Mouse (Mus musculus) spleen, adult 2 months (tissue): ENCODE measurements around the gene Btbd16. TPM values are rescaled to one million over a fixed set of nuclear protein-coding genes. Genes with fewer than 3 reads are reported as not detected.

ENCODE experiments used
- DNase-seq, 2 experiments: peaks; one replicate each; pipeline versions ENCODE4 v3.0.0 to v3.0.0-alpha.2; 2012 to 2021; ENCODE audit warnings: low spot score in 2 of 2, low read depth in 1 of 2
- H3K27ac ChIP-seq: fragments of 200-500 bp; 2 replicates; pipeline ENCODE4 v1.5.1; 2012; ENCODE audit warnings: low read length, inconsistent platforms; ENCODE audit not compliant: insufficient read depth
- H3K27me3 ChIP-seq: fragments of 200-500 bp; 2 replicates; pipeline ENCODE4 v1.6.1; 2012; ENCODE audit warnings: mild to moderate bottlenecking, moderate library complexity, low read length, inconsistent platforms; ENCODE audit not compliant: control insufficient read depth, insufficient read depth
- H3K36me3 ChIP-seq: fragments of 200-500 bp; 2 replicates; pipeline ENCODE4 v1.6.1; 2012; ENCODE audit warnings: mild to moderate bottlenecking, low read length, inconsistent platforms; ENCODE audit not compliant: control insufficient read depth, insufficient read depth
- H3K4me1 ChIP-seq: fragments of 200-500 bp; 2 replicates; pipeline ENCODE4 v1.6.1; 2011; ENCODE audit warnings: inconsistent platforms; ENCODE audit not compliant: control insufficient read depth, insufficient read depth, insufficient read length
- H3K4me3 ChIP-seq: fragments of 200-500 bp; 2 replicates; pipeline ENCODE4 v1.5.1; 2011; ENCODE audit warnings: mild to moderate bottlenecking, inconsistent platforms; ENCODE audit not compliant: insufficient read depth, insufficient read length; ENCODE audit errors: extremely low read depth
- CTCF ChIP-seq: fragments of 200-500 bp; IDR thresholded peaks from 2 replicates; pipeline ENCODE4 v1.5.1; 2011; ENCODE audit warnings: mild to moderate bottlenecking, inconsistent platforms; ENCODE audit not compliant: insufficient read depth, insufficient read length, insufficient replicate concordance; ENCODE audit errors: extremely low read depth
- POLR2A ChIP-seq: fragments of 200-500 bp; IDR thresholded peaks from 2 replicates; pipeline ENCODE4 v1.6.1; 2011; ENCODE audit warnings: low read depth, low read length, inconsistent platforms
- WGBS: fragments of 180-500 bp; shearing (Covaris S2); methylation state at CpG from one replicate; pipeline ENCODE4 v1.1.7; 2018; 5-methylcytosine and 5-hydroxymethylcytosine counted together
- polyA plus RNA-seq: library from polyadenylated mRNA; depleted of rRNA; stranded (reverse); fragments of >200 nt; gene quantifications from 2 replicates; pipeline ENCODE4 v1.2.3, GENCODE M21; 2012; rRNA removed

The Btbd16 gene
- polyA plus RNA-seq, 1 experiment, result 0.20 TPM

- 67% methylated on average over 5 of the region's 5 CpGs for WGBS
- no peaks in the 10 kb centered on the region for H3K27me3 ChIP-seq
- TF ChIP-seq POLR2A (no peak), CTCF (no peak)
- no peak for DNase-seq
- H3K4me3 ChIP-seq, result no peak overlapping the region
- H3K27ac ChIP-seq, result no peak overlapping the region
- no peaks in the 10 kb centered on the region for H3K36me3 ChIP-seq
- H3K4me1 ChIP-seq, result no peaks in the 10 kb centered on the region; the same call in 1 of the 2 replicates
Measured at GRCm38 (mm10) chr7:130859926-130860325, 86.1 kb downstream of the Btbd16 start.

GRCm38 (mm10) chr7:130860721-130861142, 86.9 kb downstream of the Btbd16 start:
- WGBS, result 86% methylated on average over 11 of the region's 11 CpGs
- no peaks in the 10 kb centered on the region; the same call in 1 of the 2 replicates for H3K4me1 ChIP-seq
- no peak for DNase-seq
- no peaks in the 10 kb centered on the region for H3K27me3 ChIP-seq
- TF ChIP-seq CTCF (no peak), POLR2A (no peak)
- H3K27ac ChIP-seq, result no peak overlapping the region
- H3K36me3 ChIP-seq, result no peaks in the 10 kb centered on the region
- no peak overlapping the region for H3K4me3 ChIP-seq

GRCm38 (mm10) chr7:130862501-130862900, 88.6 kb downstream of the Btbd16 start:
- no peak for DNase-seq
- H3K4me3 ChIP-seq, result no peak overlapping the region
- WGBS, result 78% methylated on average over 1 of the region's 1 CpGs
- H3K27me3 ChIP-seq, result no peaks in the 10 kb centered on the region
- H3K4me1 ChIP-seq, result no peaks in the 10 kb centered on the region; the same call in none of the 2 replicates
- H3K36me3 ChIP-seq, result no peaks in the 10 kb centered on the region
- no peak overlapping the region for H3K27ac ChIP-seq
- no peak for TF ChIP-seq POLR2A
- TF ChIP-seq CTCF, result no peak

- TF ChIP-seq CTCF, result no peak
- TF ChIP-seq POLR2A, result no peak
- Histone ChIP-seq H3K4me3 (no peak overlapping the region), H3K27me3 (no peaks in the 10 kb centered on the region), H3K27ac (no peak overlapping the region), H3K36me3 (no peaks in the 10 kb centered on the region), H3K4me1 (no peaks in the 10 kb centered on the region; the same call in none of the 2 replicates)
- DNase-seq, result no peak
- WGBS, result 81% methylated on average over 7 of the region's 7 CpGs
Measured at GRCm38 (mm10) chr7:130864711-130865110, 90.8 kb downstream of the Btbd16 start.

- TF ChIP-seq POLR2A, result peak; percentile 70
- TF ChIP-seq CTCF, result no peak
- H3K27ac ChIP-seq, result peak within 1 kb of the TSS; percentile 91
- H3K36me3 ChIP-seq, result no peaks in the 10 kb centered on the region
- DNase-seq, result peak; percentile 91 to 96
- no peaks in the 10 kb centered on the region for H3K27me3 ChIP-seq
- under 1% methylated on average over 109 of the region's 114 CpGs for WGBS
- peak within 1 kb of the TSS; percentile 97 for H3K4me3 ChIP-seq
- H3K4me1 ChIP-seq, result no peaks in the 10 kb centered on the region; the same call in none of the 2 replicates
Measured at GRCm38 (mm10) chr7:130865613-130866591, 92.0 kb downstream of the Btbd16 start, which contains the start of gene Plekha1. TSS of gene Plekha1 (plus strand) at chr7:130865756.

- Histone ChIP-seq H3K27me3 (no peaks in the 10 kb centered on the region), H3K4me3 (peak overlapping the region; percentile 97), H3K36me3 (no peaks in the 10 kb centered on the region), H3K4me1 (no peaks in the 10 kb centered on the region; the same call in none of the 2 replicates), H3K27ac (peak overlapping the region; percentile 91; the same call in 1 of the 2 replicates)
- no peak for TF ChIP-seq CTCF
- TF ChIP-seq POLR2A, result no peak
- 23% methylated on average over 13 of the region's 13 CpGs for WGBS
- DNase-seq, result no peak
Measured at GRCm38 (mm10) chr7:130866640-130867039, 92.8 kb downstream of the Btbd16 start.

GRCm38 (mm10) chr7:130867256-130867655, 93.4 kb downstream of the Btbd16 start:
- H3K27me3 ChIP-seq, result no peaks in the 10 kb centered on the region
- no peaks in the 10 kb centered on the region; the same call in none of the 2 replicates for H3K4me1 ChIP-seq
- no peak overlapping the region for H3K27ac ChIP-seq
- TF ChIP-seq CTCF (no peak), POLR2A (no peak)
- H3K4me3 ChIP-seq, result no peak overlapping the region
- no peaks in the 10 kb centered on the region for H3K36me3 ChIP-seq
- WGBS, result 64% methylated on average over 3 of the region's 3 CpGs
- no peak for DNase-seq

Other genes starting within 250 kb of the Btbd16 start
- 43.9 and 76.0 TPM in 2 replicates for gene Nsmce4a, start 201.0 kb upstream of the Btbd16 start, polyA plus RNA-seq
- gene Tacc2, start 196.6 kb upstream of the Btbd16 start, polyA plus RNA-seq, result 4.3 and 5.5 TPM in 2 replicates
- gene Plekha1, start 91.7 kb downstream of the Btbd16 start, polyA plus RNA-seq, result 22.4 and 22.5 TPM in 2 replicates
- gene Htra1, start 162.0 kb downstream of the Btbd16 start, polyA plus RNA-seq, result 37.7 and 47.4 TPM in 2 replicates